Mouse (Mus musculus) neutrophil, adult 83 days (primary cell): ENCODE data around the gene Stard9. TPM values are rescaled to one million over a fixed set of nuclear protein-coding genes. Genes with fewer than 3 reads are reported as not detected.

Experiments used
- total RNA-seq, 2 experiments: library from RNA; stranded (reverse); gene quantifications; one replicate each; pipeline ENCODE4 v1.2.4; 2023

Stard9 gene
- total RNA-seq, result 10 to 100 TPM; 12.3 to 19.2 TPM

GRCm38 (mm10) chr2:120628886-120629735, at the start of gene Stard9:
Gene Stard9, plus strand, starts transcription at chr2:120629121.

DNA sequence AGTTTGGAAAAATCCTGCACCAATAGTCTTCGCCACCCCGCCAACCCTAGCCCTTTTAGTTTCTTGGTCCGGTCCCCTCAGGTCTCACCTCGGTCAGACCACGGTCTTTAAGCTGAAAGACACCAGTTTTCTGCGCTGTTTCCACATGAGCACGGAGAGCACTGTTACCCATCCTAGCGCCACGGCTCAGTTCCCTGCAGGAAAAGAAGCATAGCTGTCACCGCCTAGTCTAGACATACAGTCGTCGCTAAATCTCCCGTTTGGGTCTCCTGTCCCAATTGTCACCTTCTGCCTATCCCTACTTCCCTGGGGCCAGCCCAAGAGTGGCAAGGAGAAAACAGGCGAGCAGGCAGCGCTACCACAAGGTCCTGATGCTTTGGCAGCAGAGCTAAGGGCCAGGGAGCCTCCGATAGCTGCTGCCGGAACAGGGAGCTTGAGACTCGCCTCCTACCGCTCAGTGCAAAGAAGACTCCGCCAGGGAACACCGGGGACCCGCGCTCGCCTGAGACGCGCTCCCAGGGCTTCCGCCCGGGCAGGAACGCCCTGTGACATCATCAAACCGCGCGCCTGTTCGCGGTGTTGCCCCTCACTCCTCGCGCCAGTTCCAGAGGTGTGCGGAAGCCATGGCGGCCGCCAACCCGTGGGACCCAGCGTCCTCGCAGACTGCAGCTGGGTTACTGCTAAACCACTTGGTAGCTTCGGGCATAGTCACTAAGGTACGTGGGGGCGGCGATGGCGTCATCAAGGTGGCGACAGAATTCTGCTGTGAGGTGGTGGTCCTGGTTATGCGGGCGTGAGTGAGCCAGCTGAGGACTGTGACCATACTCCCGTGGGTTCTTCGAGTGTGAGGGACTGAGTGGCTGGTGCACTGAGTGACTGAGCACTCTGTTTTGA, 19.8 kb upstream of the Stard9 start, which contains the start of the genes Haus2 and Lrrc57:
Gene Haus2 (plus strand): TSS at position 554 of the 894 bp plus-strand sequence.
Gene Lrrc57 (minus strand): TSS at position 691 of the 894 bp plus-strand sequence.

Other genes with a start within 250 kb of the Stard9 start
- 10 to 100 TPM; 17.9 to 18.8 TPM for gene Ganc, start 225.2 kb upstream of the Stard9 start, total RNA-seq
- gene Tmem87a, start 225.0 kb upstream of the Stard9 start, total RNA-seq, result 10 to 100 TPM; 25.4 to 27.6 TPM
- gene Capn3, start 173.1 kb upstream of the Stard9 start, total RNA-seq, result under 1 TPM; 0.20 to 0.29 TPM
- 10 to 100 TPM; 66.8 to 84.1 TPM for gene Zfp106, start 65.3 kb upstream of the Stard9 start, total RNA-seq
- 100 to 1,000 TPM in 1 of 2 experiments, 10 to 100 TPM in 1; 99.9 to 131 TPM for gene Snap23, start 61.5 kb upstream of the Stard9 start, total RNA-seq
- 10 to 100 TPM in 1 of 2 experiments, 1 to 10 TPM in 1; 8.8 to 11.5 TPM for gene Haus2, start 19.7 kb upstream of the Stard9 start, total RNA-seq
- gene Lrrc57, start 19.6 kb upstream of the Stard9 start, total RNA-seq, result 10 to 100 TPM; 16.8 to 17.5 TPM
- 10 to 100 TPM; 19.0 to 22.5 TPM for gene Cdan1, start 221.0 kb downstream of the Stard9 start, total RNA-seq
- 1 to 10 TPM; 6.7 to 7.7 TPM for gene Ttbk2, start 221.5 kb downstream of the Stard9 start, total RNA-seq